Mouse (Mus musculus) heart, embryonic 15.5 days (tissue): ENCODE results near the gene Ucn2. TPM values are rescaled to one million over a fixed set of nuclear protein-coding genes. Genes with fewer than 3 reads are reported as not detected.

Source experiments
- ATAC-seq: fragments of 200-750 bp; cut with Nextera tagmentation; replicated peaks from 2 replicates; pipeline ENCODE4 v1.8.0; 2017; ENCODE audit warnings: low read depth, moderate TSS enrichment; ENCODE audit not compliant: insufficient number of reproducible peaks, insufficient read depth, low FRiP score
- H3K27ac ChIP-seq: fragments of 300-500 bp; sonication (generic); 2 replicates; pipeline ENCODE4 v1.5.1; 2015; ENCODE audit warnings: mild to moderate bottlenecking, inconsistent platforms
- H3K27me3 ChIP-seq: fragments of 300-500 bp; sonication (generic); 2 replicates; pipeline ENCODE4 v1.6.1; 2015; ENCODE audit warnings: inconsistent platforms
- H3K36me3 ChIP-seq: fragments of 300-500 bp; sonication (generic); 2 replicates; pipeline ENCODE4 v1.6.1; 2015; ENCODE audit warnings: mild to moderate bottlenecking, inconsistent platforms
- H3K4me1 ChIP-seq: fragments of 300-500 bp; sonication (generic); replicated peaks from 2 replicates; pipeline ENCODE4 v1.6.1; 2015; ENCODE audit warnings: inconsistent platforms
- H3K4me2 ChIP-seq: fragments of 300-500 bp; sonication (generic); 2 replicates; pipeline ENCODE4 v1.6.1; 2015; ENCODE audit warnings: inconsistent platforms, mild to moderate bottlenecking, moderate library complexity
- H3K4me3 ChIP-seq: fragments of 300-500 bp; sonication (generic); 2 replicates; pipeline ENCODE4 v1.5.1; 2015; ENCODE audit warnings: mild to moderate bottlenecking, inconsistent platforms
- H3K9ac ChIP-seq: fragments of 300-500 bp; sonication (generic); 2 replicates; pipeline ENCODE4 v1.6.1; 2015; ENCODE audit warnings: mild to moderate bottlenecking, inconsistent platforms
- H3K9me3 ChIP-seq: fragments of 300-500 bp; sonication (generic); replicated peaks from 2 replicates; pipeline ENCODE4 v1.6.1; 2016; ENCODE audit warnings: inconsistent platforms
- WGBS: fragments of 180-500 bp; shearing (Covaris S2); methylation state at CpG from one replicate; pipeline ENCODE4 v1.1.7; 2015; ENCODE audit warnings: mixed read lengths; 5-methylcytosine and 5-hydroxymethylcytosine counted together
- microRNA counts: library from miRNA; unstranded; fragments of <30 nt; microRNA quantifications from one replicate; lab custom pipeline; 2016
- microRNA-seq: library from miRNA; unstranded; fragments of <30 nt; microRNA quantifications from one replicate; pipeline ENCODE4, GENCODE M21; 2016
- polyA plus RNA-seq: library from polyadenylated mRNA; unstranded; fragments of >200 nt; fragmentation: Nextera tagmentation; extraction: Ambion mirVana; gene quantifications from 2 replicates; pipeline ENCODE4 v1.2.1, GENCODE M21; 2015

The Ucn2 gene
- polyA plus RNA-seq, 1 experiment from 2014 or later, result not detected

GRCm38 (mm10) chr9:109032435-109032834, 46.6 kb downstream of the Ucn2 start:
- H3K4me3 ChIP-seq, result no peak overlapping the region
- no peak overlapping the region for H3K9ac ChIP-seq
- 76% methylated on average over 6 of the region's 6 CpGs for WGBS
- H3K36me3 ChIP-seq, result no peaks in the 10 kb centered on the region
- H3K4me1 ChIP-seq, result 0 out of 2 replicates have a peak, but pooled peaks cover 2% of the 10 kb centered on the region
- no peaks in the 10 kb centered on the region for H3K27me3 ChIP-seq
- H3K4me2 ChIP-seq, result no peak overlapping the region
- no peak for ATAC-seq
- no peaks in the 10 kb centered on the region for H3K9me3 ChIP-seq
- H3K27ac ChIP-seq, result no peak overlapping the region

MicroRNAs encoded within 50 kb of the gene (microRNA counts, 519-probe panel; counts per million panel counts)
- not detected for microRNA mmu-miR-711 (lab: Ali Mortazavi, UCI)

Small RNAs within 50 kb of the gene (microRNA-seq; reads per million reads assigned to microRNA genes)
- gene Mir711, result not detected

Other genes starting within 250 kb of the Ucn2 start
- gene Ip6k2, start 202.2 kb upstream of the Ucn2 start, polyA plus RNA-seq, result 28.8 and 36.3 TPM in 2 replicates
- 9.7 and 14.5 TPM in 2 replicates for gene Nckipsd, start 177.6 kb upstream of the Ucn2 start, polyA plus RNA-seq
- gene Celsr3, start 159.7 kb upstream of the Ucn2 start, polyA plus RNA-seq, result 0.06 and 0.22 TPM in 2 replicates
- gene Slc26a6, start 132.7 kb upstream of the Ucn2 start, polyA plus RNA-seq, result 5.5 and 6.9 TPM in 2 replicates
- not detected in 2 replicates for gene Tmem89, start 71.4 kb upstream of the Ucn2 start, polyA plus RNA-seq
- gene Uqcrc1, start 49.4 kb upstream of the Ucn2 start, polyA plus RNA-seq, result 885 and 887 TPM in 2 replicates
- gene Col7a1, start 32.4 kb upstream of the Ucn2 start, polyA plus RNA-seq, result 1.2 and 1.4 TPM in 2 replicates
- gene Pfkfb4, start 5.8 kb downstream of the Ucn2 start, polyA plus RNA-seq, result 3.3 and 5.4 TPM in 2 replicates
- gene Shisa5, start 52.6 kb downstream of the Ucn2 start, polyA plus RNA-seq, result 64.9 and 86.2 TPM in 2 replicates
- 9.2 and 13.6 TPM in 2 replicates for gene Trex1, start 73.7 kb downstream of the Ucn2 start, polyA plus RNA-seq
- gene Atrip, start 88.1 kb downstream of the Ucn2 start, polyA plus RNA-seq, result 15.9 and 18.2 TPM in 2 replicates
- gene Ccdc51, start 96.5 kb downstream of the Ucn2 start, polyA plus RNA-seq, result 14.2 and 14.3 TPM in 2 replicates
- 417 and 539 TPM in 2 replicates for gene Tma7, start 96.6 kb downstream of the Ucn2 start, polyA plus RNA-seq
- 6.3 and 10.3 TPM in 2 replicates for gene Plxnb1, start 109.4 kb downstream of the Ucn2 start, polyA plus RNA-seq
- not detected in 2 replicates for gene Fbxw21, start 176.0 kb downstream of the Ucn2 start, polyA plus RNA-seq
- not detected in 2 replicates for gene Fbxw13, start 210.0 kb downstream of the Ucn2 start, polyA plus RNA-seq
- gene Fbxw20, start 248.7 kb downstream of the Ucn2 start, polyA plus RNA-seq, result not detected in 2 replicates